Mouse (Mus musculus) hindbrain, embryonic 13.5 days (tissue): ENCODE results near the gene Mrgpra6. TPM values are rescaled to one million over a fixed set of nuclear protein-coding genes. Genes with fewer than 3 reads are reported as not detected.

Experiments used
- ATAC-seq: fragments of 200-750 bp; cut with Nextera tagmentation; 2 replicates; pipeline ENCODE4 v1.8.0; 2017; ENCODE audit warnings: moderate TSS enrichment; ENCODE audit not compliant: low FRiP score
- H3K27ac ChIP-seq: fragments of 300-500 bp; sonication (generic); 2 replicates; pipeline ENCODE4 v1.5.1; 2015; ENCODE audit warnings: inconsistent platforms, mild to moderate bottlenecking, moderate library complexity
- H3K27me3 ChIP-seq: fragments of 300-500 bp; sonication (generic); 2 replicates; pipeline ENCODE4 v1.6.1; 2015; ENCODE audit warnings: mild to moderate bottlenecking, inconsistent platforms
- H3K36me3 ChIP-seq: fragments of 300-500 bp; sonication (generic); 2 replicates; pipeline ENCODE4 v1.6.1; 2015; ENCODE audit warnings: mild to moderate bottlenecking, inconsistent platforms
- H3K4me1 ChIP-seq: fragments of 300-500 bp; sonication (generic); replicated peaks from 2 replicates; pipeline ENCODE4 v1.6.1; 2015; ENCODE audit warnings: inconsistent platforms
- H3K4me2 ChIP-seq: fragments of 300-500 bp; sonication (generic); 2 replicates; pipeline ENCODE4 v1.6.1; 2015; ENCODE audit warnings: inconsistent platforms, mild to moderate bottlenecking, moderate library complexity
- H3K4me3 ChIP-seq: fragments of 300-500 bp; sonication (generic); 2 replicates; pipeline ENCODE4 v1.5.1; 2015; ENCODE audit warnings: mild to moderate bottlenecking, inconsistent platforms
- H3K9ac ChIP-seq: fragments of 300-500 bp; sonication (generic); 2 replicates; pipeline ENCODE4 v1.6.1; 2015; ENCODE audit warnings: mild to moderate bottlenecking, inconsistent platforms
- H3K9me3 ChIP-seq: fragments of 300-500 bp; sonication (generic); 2 replicates; pipeline ENCODE4 v1.6.1; 2016; ENCODE audit warnings: inconsistent platforms
- WGBS: fragments of 180-500 bp; shearing (Covaris S2); methylation state at CpG from one replicate; pipeline ENCODE4 v1.1.7; 2015; 5-methylcytosine and 5-hydroxymethylcytosine counted together
- polyA plus RNA-seq: library from polyadenylated mRNA; unstranded; fragments of >200 nt; fragmentation: Nextera tagmentation; extraction: Ambion mirVana; gene quantifications from 2 replicates; pipeline ENCODE4 v1.2.1, GENCODE M21; 2015

Gene Mrgpra6
- polyA plus RNA-seq, 1 experiment from 2014 or later, result not detected

DNA sequence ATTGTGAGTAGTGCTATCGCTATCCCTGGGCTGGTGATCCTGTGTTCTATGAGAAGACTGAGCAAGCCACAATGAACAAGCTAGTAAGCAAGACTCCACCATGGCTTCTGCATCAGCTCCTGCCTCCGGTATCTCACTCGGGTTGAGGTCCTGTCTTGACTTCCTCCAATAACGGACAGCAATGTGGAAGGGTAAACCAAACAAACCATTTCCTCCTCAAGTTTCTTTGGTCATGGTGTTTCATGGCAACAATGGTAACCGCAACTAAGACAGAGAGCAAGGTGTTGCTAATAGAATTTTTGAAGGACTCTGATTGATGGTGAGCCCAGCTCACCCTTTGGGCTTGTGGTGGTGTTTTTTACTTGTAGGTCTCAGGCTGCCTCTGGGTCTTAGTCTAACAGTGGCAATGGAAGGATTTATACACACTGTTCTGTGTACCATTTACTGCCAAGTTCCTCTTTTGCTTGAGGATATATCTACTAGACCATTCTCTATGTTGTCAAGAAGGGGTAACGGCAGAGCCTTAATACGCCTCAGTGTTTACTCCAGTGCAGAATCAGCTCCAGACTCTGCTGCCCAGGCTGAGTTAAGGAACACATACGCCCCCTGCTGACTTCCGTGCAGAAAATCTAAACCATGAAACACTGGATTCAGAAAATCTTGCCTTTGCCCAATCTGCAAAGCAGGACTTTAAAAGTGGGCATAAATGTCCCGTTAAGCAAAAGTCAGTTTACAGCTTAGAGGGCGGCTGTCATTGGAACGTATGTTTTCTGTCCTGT is 58.5 kb downstream of the Mrgpra6 start:
- H3K36me3 ChIP-seq, result no peaks in the 10 kb centered on the region
- H3K9me3 ChIP-seq, result no peaks in the 10 kb centered on the region
- H3K4me3 ChIP-seq, result no peak overlapping the region
- no peak overlapping the region for H3K9ac ChIP-seq
- H3K27ac ChIP-seq, result no peak overlapping the region
- no peak overlapping the region for H3K4me2 ChIP-seq
- H3K27me3 ChIP-seq, result 0 out of 2 replicates have a peak, but pooled peaks cover 5% of the 10 kb centered on the region
- 73% methylated on average over 12 of the region's 12 CpGs for WGBS
- no peak for ATAC-seq
- no peaks in the 10 kb centered on the region for H3K4me1 ChIP-seq

DNA sequence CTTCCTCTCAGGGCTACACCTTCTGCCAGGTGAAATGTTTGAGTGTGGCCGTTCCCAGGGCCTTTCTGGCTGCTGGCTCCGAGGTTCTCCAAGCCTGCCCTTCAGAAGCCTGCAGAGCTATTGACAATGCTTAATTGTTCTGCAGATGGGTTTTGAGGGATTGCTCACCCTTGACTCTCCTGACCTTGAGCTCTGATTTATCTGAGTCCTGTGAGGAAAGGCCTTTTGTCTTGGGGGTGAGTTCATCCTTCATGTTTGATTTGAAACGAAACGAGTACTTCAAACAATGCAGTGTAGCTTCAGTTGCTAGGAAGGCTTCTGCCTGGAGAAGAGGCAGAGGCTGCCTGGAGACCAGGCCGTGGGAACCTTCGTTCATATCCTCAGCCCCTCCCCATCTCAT is 60.4 kb downstream of the Mrgpra6 start:
- 0 out of 2 replicates have a peak, but pooled peaks cover under 1% of the 10 kb centered on the region for H3K27me3 ChIP-seq

DNA sequence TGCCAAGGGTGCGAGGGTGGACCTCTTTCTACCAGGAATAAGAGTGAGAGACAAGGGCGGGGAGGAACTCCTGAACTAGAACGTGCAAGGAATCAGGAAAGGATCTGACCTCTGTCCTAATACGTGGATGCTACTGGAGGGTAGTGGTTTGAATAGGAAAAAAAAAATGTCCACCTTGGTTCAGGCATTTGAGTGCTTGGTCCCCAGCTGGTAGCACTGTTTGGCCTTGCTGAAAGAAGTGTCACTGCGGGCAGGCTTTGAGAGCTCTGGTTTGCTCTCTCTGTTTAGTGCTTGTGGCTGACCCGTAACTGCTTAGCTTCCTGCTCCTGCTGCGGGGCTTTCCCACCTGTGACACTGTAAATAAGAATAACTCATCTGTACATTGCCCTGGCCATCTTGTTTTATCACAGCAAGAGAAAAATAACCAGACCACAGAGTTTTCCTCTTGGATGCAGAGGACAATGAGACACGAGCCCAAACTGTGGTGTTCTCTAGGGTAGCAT is 64.8 kb downstream of the Mrgpra6 start:
- Histone ChIP-seq H3K27me3 (peaks cover under 1% of the 10 kb centered on the region; the same call in 1 of the 2 replicates), H3K4me3 (no peak overlapping the region), H3K9me3 (no peaks in the 10 kb centered on the region), H3K4me2 (no peak overlapping the region), H3K9ac (no peak overlapping the region), H3K4me1 (no peaks in the 10 kb centered on the region), H3K27ac (no peak overlapping the region), H3K36me3 (no peaks in the 10 kb centered on the region)
- 84% methylated on average over 8 of the region's 8 CpGs for WGBS
- ATAC-seq, result no peak

More for the DNA sequence above, 60.4 kb downstream of the Mrgpra6 start:
- Histone ChIP-seq H3K4me1 (no peaks in the 10 kb centered on the region), H3K4me2 (no peak overlapping the region), H3K27ac (no peak overlapping the region), H3K9ac (no peak overlapping the region), H3K9me3 (no peaks in the 10 kb centered on the region), H3K36me3 (no peaks in the 10 kb centered on the region), H3K4me3 (no peak overlapping the region)
- WGBS, result 12% methylated on average over 6 of the region's 6 CpGs
- ATAC-seq, result no peak

Other genes starting within 250 kb of the Mrgpra6 start
- gene Uevld, start 246.4 kb downstream of the Mrgpra6 start, polyA plus RNA-seq, result 5.0 and 5.9 TPM in 2 replicates
- gene Gm9999, start 221.3 kb downstream of the Mrgpra6 start, polyA plus RNA-seq, result not detected in 2 replicates
- 8.9 and 9.8 TPM in 2 replicates for gene Spty2d1, start 196.5 kb downstream of the Mrgpra6 start, polyA plus RNA-seq
- gene Tmem86a, start 154.3 kb downstream of the Mrgpra6 start, polyA plus RNA-seq, result 24.4 and 27.1 TPM in 2 replicates
- gene Ptpn5, start 71.2 kb downstream of the Mrgpra6 start, polyA plus RNA-seq, result 112 and 120 TPM in 2 replicates
- gene Mrgpra9, start 47.9 kb upstream of the Mrgpra6 start, polyA plus RNA-seq, result not detected in 2 replicates
- not detected in 2 replicates for gene Mrgpra1, start 149.3 kb upstream of the Mrgpra6 start, polyA plus RNA-seq
- gene Mrgpra2a, start 247.2 kb upstream of the Mrgpra6 start, polyA plus RNA-seq, result not detected in 2 replicates